Mouse (Mus musculus): ENCODE measurements around the gene Ppil1.
A peak's percentile ranks its signal among the peaks of the same experiment; 100 is the strongest.

DNA sequence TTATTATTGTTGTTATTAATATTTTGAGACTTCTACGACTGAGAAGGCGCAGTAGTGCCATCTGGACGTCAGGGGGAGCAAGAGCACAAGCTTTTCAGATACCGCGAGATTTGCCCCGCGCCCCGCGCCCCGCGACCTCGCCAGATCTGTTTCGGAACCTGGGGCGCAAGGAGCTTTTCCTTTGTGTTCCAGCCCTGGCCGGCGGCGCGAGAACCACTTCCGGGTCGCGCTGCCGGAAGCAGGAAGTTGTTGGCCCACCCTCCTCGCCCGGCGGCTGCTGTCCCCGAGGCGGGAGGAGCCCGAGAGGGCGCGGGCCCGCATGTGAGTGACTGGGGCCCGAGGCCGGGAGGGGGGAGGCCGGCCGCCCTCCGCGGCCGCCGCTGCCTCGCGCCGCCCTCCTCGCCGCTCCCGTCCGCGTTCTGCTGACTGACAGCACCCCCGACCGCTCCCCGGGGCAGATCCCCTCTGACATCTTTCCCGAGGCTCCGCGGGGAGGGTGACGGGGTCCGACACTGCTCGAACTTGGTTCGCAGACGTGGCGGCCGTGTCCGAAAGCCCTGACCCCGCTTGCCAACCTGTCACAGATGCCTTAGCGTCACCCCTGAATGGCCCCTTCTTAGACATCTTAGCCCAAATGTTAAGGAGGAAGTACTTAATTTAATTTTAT is 4.8 kb upstream of the Ppil1 start, which contains the start of gene BC004004:
- no peak for TF ChIP-seq USF1 (IDR thresholded peaks at IDR 0.05; ENCODE audit: low read depth, low read length)
- peak; percentile 91 for TF ChIP-seq SIN3A (IDR thresholded peaks at IDR 0.05; ENCODE audit: low read length)
- TF ChIP-seq CTCF (IDR thresholded peaks at IDR 0.05 in 2 of 3, conservative IDR thresholded peaks at IDR 0.05 in 1 of 3; ENCODE audit: control insufficient read depth in 1 of 3, insufficient read depth in 1 of 3, low read depth in 2 of 3, low read length in 3 of 3, poor library complexity in 1 of 3, severe bottlenecking in 1 of 3): peak; percentile 49 to 84 (median 71)

Measured in MEL (cell line).